Mouse (Mus musculus) embryonic facial prominence, embryonic 11.5 days (tissue): ENCODE measurements around the gene Rassf3. TPM values are rescaled to one million over a fixed set of nuclear protein-coding genes. Genes with fewer than 3 reads are reported as not detected.
A peak's percentile ranks its signal among the peaks of the same experiment; 100 is the strongest.

Source experiments
- ATAC-seq: fragments of 200-750 bp; cut with Nextera tagmentation; replicated peaks from 2 replicates; pipeline ENCODE4 v1.8.0; 2017; ENCODE audit warnings: low read depth; ENCODE audit not compliant: insufficient number of reproducible peaks, low FRiP score, low TSS enrichment
- DNase-seq: peaks from one replicate; pipeline ENCODE4 v3.0.0-alpha.2; 2015; ENCODE audit warnings: low spot score
- H3K27ac ChIP-seq: fragments of 300-500 bp; sonication (generic); replicated peaks from 2 replicates; pipeline ENCODE4 v1.5.1; 2014; ENCODE audit warnings: mild to moderate bottlenecking, low read depth, low read length, control low read depth
- H3K27me3 ChIP-seq: fragments of 300-500 bp; sonication (generic); 2 replicates; pipeline ENCODE4 v1.6.1; 2014; ENCODE audit warnings: mild to moderate bottlenecking, low read length, moderate library complexity, mixed read lengths; ENCODE audit not compliant: control insufficient read depth, insufficient read depth
- H3K36me3 ChIP-seq: fragments of 300-500 bp; sonication (generic); replicated peaks from 2 replicates; pipeline ENCODE4 v1.6.1; 2014; ENCODE audit warnings: low read depth, mild to moderate bottlenecking, low read length, moderate library complexity, mixed read lengths; ENCODE audit not compliant: control insufficient read depth, insufficient read depth
- H3K4me1 ChIP-seq: fragments of 300-500 bp; sonication (generic); 2 replicates; pipeline ENCODE4 v1.6.1; 2014; ENCODE audit warnings: low read length, mixed read lengths; ENCODE audit not compliant: control insufficient read depth, insufficient read depth
- H3K4me2 ChIP-seq: fragments of 300-500 bp; sonication (generic); 2 replicates; pipeline ENCODE4 v1.6.1; 2014; ENCODE audit warnings: low read depth, mild to moderate bottlenecking, control low read depth, low read length, moderate library complexity
- H3K4me3 ChIP-seq: fragments of 300-500 bp; sonication (generic); 2 replicates; pipeline ENCODE4 v1.5.1; 2014; ENCODE audit warnings: low read depth, low read length, control low read depth
- H3K9ac ChIP-seq: fragments of 300-500 bp; sonication (generic); replicated peaks from 2 replicates; pipeline ENCODE4 v1.6.1; 2014; ENCODE audit warnings: mild to moderate bottlenecking, control low read depth, low read length
- H3K9me3 ChIP-seq: fragments of 300-500 bp; sonication (generic); replicated peaks from 2 replicates; pipeline ENCODE4 v1.6.1; 2016; ENCODE audit warnings: mild to moderate bottlenecking, low read length, inconsistent platforms, mixed read lengths; ENCODE audit not compliant: control insufficient read depth
- WGBS: fragments of 180-500 bp; shearing (Covaris S2); extraction: QIAGEN DNeasy Blood & Tissue Kit; methylation state at CpG from one replicate; pipeline ENCODE4 v1.1.7; 2014; 5-methylcytosine and 5-hydroxymethylcytosine counted together
- polyA plus RNA-seq: library from polyadenylated mRNA; unstranded; fragments of >200 nt; fragmentation: Nextera tagmentation; extraction: Ambion mirVana; gene quantifications from 2 replicates; pipeline ENCODE4 v1.2.1, GENCODE M21; 2014

Rassf3 gene
- polyA plus RNA-seq, 1 experiment from 2014 or later = 21.4 TPM

DNA sequence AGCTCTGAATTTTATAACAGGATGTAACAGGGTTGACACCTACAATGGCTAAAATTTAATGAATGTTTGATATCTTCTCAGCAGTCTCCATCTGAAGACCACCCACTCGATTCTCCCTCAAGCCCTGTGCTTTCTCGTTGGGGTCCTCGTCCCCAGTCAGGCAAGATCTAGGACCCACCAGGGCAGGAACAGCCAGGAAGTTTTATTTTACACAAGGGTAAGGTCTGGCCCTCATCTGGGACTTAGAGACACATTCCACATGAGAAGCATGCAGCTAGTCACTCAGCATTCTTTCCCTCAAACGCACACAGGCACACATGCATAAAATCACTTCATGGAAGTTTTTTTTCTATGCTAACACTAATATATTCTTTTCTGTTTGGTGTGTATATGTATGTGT lies 39.5 kb downstream of the Rassf3 start:
- 31% methylated on average over 4 of the region's 4 CpGs for WGBS
- no peak overlapping the region for H3K4me2 ChIP-seq

DNA sequence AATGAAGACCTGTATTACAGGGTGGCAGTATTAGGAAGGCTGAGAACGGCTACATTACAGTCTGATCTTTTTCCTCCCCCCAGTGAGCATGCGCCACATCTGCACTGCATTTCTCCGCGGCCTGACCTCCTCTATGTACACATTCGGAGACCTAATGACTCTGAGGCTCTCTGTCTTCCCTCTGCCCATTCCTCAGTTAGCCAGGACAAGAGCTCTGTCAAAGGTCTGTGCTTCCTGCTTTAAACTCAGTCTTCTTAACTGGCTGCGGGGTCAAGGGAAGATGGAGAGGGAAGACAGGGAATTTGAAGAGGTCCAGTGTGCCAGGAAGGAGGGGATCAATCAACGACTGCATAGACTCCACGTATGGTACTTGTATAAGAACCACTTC lies 39.9 kb downstream of the Rassf3 start:
- Histone ChIP-seq H3K4me3 (no peak overlapping the region), H3K4me2 (no peak overlapping the region), H3K9me3 (no peaks in the 10 kb centered on the region), H3K4me1 (peaks cover 5% of the 10 kb centered on the region), H3K27ac (peak overlapping the region; percentile 69), H3K27me3 (no peaks in the 10 kb centered on the region), H3K36me3 (no peaks in the 10 kb centered on the region), H3K9ac (no peak overlapping the region)
- ATAC-seq (no peak; the same call in 1 of the 2 replicates), DNase-seq (peak; percentile 70)
- 18% methylated on average over 8 of the region's 8 CpGs for WGBS

More for the DNA sequence above, 39.5 kb downstream of the Rassf3 start:
- DNase-seq (peak; percentile 45), ATAC-seq (no peak)
- no peaks in the 10 kb centered on the region for H3K9me3 ChIP-seq
- H3K36me3 ChIP-seq = no peaks in the 10 kb centered on the region
- peaks cover 5% of the 10 kb centered on the region for H3K4me1 ChIP-seq
- H3K27ac ChIP-seq = peak overlapping the region; percentile 69
- H3K27me3 ChIP-seq = no peaks in the 10 kb centered on the region
- H3K4me3 ChIP-seq = no peak overlapping the region
- no peak overlapping the region for H3K9ac ChIP-seq

DNA sequence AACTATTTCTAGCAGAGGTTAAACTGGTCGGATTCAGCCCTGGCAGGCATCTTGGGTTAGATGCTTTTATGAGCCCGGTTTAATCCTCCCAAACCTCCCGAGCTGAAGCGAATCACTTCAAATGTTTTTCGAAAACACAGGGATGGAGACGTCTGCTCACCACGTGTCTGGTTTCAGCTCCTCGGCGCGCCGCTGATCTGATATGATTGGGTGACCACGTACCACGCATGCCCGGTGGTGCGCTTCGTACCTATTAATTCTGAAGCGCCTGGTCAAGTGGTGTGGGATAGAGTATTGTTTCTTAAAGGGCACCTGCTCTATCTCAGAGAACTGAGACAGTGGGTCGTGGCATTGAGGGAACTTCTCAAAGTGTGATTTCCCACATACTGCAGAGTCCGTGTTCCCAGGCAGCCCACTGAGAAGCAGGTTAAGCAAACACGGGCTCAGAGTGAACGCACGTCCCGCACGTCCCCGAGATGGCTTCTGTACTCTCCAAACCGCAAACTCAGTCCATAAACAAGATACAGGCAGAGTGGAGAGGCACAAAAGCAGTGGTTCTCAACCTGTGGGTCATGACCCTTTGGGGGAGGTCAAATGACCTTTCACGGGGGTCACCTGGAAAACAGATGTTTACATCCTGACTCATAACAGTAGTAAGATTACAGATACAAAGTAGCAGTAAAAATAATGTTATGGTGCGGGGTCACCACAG lies 40.4 kb downstream of the Rassf3 start:
- no peaks in the 10 kb centered on the region for H3K36me3 ChIP-seq
- DNase-seq (peak; percentile 62), ATAC-seq (no peak)
- H3K4me1 ChIP-seq = peaks cover 7% of the 10 kb centered on the region
- no peaks in the 10 kb centered on the region for H3K27me3 ChIP-seq
- H3K27ac ChIP-seq = 0 out of 2 replicates have a peak overlapping the region, but pooled peaks have one; percentile 5
- no peak overlapping the region for H3K9ac ChIP-seq
- H3K9me3 ChIP-seq = no peaks in the 10 kb centered on the region
- WGBS = 29% methylated on average over 28 of the region's 28 CpGs
- H3K4me2 ChIP-seq = peak overlapping the region; percentile 10; the same call in 1 of the 2 replicates
- H3K4me3 ChIP-seq = no peak overlapping the region

DNA sequence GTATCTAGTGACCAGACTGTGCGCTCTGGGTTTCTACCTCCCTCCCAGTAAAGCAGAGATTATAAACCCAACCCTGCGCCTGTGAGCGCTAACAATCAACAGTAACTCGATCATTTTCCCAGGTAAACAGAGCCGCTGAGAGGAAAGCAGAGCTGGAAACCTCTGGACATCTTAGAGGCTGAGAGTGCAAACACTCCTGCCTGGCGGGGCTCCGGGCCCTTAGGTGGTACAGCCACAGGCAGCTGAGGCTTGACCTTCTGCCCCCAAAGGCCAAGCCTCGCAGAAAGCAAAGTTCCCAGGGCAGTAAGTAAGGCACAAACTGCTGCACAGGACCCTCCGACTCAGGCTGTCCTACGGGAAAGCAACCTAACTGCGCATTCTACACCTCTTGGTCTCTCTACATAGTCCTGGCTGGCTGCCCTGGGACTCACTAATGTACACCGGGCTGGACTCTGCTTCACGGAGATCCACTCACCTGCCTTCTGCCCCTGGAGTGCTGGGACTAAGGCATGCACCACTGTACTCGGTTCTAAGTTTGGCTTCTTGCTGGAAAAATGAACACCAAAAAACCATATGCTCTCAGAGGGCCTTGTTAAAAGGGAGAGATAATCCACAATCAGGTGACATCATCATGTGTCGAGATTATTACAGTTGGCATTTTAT lies 41.6 kb downstream of the Rassf3 start:
- WGBS = 40% methylated on average over 15 of the region's 15 CpGs
- Histone ChIP-seq H3K4me3 (no peak overlapping the region), H3K27me3 (no peaks in the 10 kb centered on the region), H3K4me1 (peaks cover 18% of the 10 kb centered on the region), H3K9ac (no peak overlapping the region), H3K9me3 (no peaks in the 10 kb centered on the region), H3K27ac (0 out of 2 replicates have a peak overlapping the region, but pooled peaks have one; percentile 13), H3K4me2 (no peak overlapping the region), H3K36me3 (no peaks in the 10 kb centered on the region)
- no peak for DNase-seq
- no peak for ATAC-seq

DNA sequence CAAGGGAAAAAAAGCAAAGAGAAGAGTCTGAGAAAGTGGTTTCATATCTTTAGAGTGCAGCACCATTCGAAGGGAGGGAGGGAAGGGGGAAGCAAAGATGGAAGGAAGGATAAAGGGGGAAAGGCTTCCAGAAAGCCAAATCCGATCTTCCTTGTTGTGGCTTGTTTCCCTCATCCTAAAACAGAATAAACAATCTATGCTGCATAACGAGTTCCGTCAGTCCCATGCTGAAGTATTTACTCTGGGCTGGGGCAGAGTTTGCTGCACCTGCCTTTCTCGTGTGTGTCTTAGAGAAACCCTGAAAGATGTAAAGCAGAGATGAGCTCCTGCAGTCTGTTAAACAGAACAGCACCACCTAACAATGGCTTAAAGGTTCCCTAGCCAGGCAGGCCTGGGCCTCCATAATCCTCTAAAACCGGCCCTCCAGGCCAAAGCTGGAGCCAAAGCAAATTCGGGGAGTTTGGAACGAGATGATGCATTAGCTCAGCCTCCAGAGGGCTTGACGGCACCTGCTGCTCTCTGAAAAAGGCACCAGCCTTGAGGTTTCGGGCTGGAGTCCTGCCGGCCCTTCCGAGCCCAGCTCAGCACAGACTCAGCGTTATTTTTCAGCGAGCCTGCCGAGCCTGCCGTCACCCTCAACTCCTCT lies 43.4 kb downstream of the Rassf3 start:
- H3K4me1 ChIP-seq = peaks cover 22% of the 10 kb centered on the region
- H3K27ac ChIP-seq = no peak overlapping the region

DNA sequence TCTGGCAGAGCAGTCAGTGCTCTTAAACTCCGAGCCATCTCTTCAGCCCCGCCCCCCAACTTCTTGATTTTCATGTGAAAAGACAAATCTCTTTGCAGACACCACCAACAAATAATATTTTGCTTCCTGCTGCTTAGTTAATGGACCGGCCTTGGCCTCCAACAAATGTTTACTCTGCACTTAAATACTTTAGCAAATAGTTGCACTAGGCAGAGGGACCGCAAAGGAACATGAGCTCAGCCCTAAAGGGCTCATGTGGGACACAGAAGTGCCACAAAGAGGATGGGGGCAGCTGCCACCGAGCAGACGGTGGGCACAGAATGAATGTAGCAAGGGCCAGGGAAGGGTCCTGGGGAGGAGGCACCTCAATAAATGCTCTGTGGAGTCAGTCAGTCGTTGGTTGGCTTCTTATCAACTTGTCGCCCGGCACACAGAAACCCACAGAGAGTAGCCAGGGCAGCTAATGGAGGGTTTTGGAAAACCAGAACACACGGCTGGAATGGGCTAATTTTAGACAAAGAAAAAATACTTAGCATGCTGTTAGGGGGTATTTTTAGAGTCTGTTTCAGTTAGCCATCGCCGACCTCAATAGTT lies 44.0 kb downstream of the Rassf3 start:
- H3K9me3 ChIP-seq = no peaks in the 10 kb centered on the region
- ATAC-seq (no peak), DNase-seq (no peak)
- H3K27ac ChIP-seq = no peak overlapping the region
- WGBS = 54% methylated on average over 12 of the region's 12 CpGs
- H3K4me1 ChIP-seq = peaks cover 22% of the 10 kb centered on the region
- no peak overlapping the region for H3K4me2 ChIP-seq
- no peak overlapping the region for H3K4me3 ChIP-seq
- no peaks in the 10 kb centered on the region for H3K27me3 ChIP-seq
- H3K9ac ChIP-seq = no peak overlapping the region
- H3K36me3 ChIP-seq = no peaks in the 10 kb centered on the region

More for the DNA sequence above, 43.4 kb downstream of the Rassf3 start:
- DNase-seq (peak; percentile 25), ATAC-seq (no peak)
- no peaks in the 10 kb centered on the region for H3K9me3 ChIP-seq
- H3K9ac ChIP-seq = no peak overlapping the region
- 42% methylated on average over 16 of the region's 16 CpGs for WGBS
- H3K36me3 ChIP-seq = no peaks in the 10 kb centered on the region
- no peak overlapping the region for H3K4me3 ChIP-seq
- H3K27me3 ChIP-seq = no peaks in the 10 kb centered on the region
- H3K4me2 ChIP-seq = no peak overlapping the region

DNA sequence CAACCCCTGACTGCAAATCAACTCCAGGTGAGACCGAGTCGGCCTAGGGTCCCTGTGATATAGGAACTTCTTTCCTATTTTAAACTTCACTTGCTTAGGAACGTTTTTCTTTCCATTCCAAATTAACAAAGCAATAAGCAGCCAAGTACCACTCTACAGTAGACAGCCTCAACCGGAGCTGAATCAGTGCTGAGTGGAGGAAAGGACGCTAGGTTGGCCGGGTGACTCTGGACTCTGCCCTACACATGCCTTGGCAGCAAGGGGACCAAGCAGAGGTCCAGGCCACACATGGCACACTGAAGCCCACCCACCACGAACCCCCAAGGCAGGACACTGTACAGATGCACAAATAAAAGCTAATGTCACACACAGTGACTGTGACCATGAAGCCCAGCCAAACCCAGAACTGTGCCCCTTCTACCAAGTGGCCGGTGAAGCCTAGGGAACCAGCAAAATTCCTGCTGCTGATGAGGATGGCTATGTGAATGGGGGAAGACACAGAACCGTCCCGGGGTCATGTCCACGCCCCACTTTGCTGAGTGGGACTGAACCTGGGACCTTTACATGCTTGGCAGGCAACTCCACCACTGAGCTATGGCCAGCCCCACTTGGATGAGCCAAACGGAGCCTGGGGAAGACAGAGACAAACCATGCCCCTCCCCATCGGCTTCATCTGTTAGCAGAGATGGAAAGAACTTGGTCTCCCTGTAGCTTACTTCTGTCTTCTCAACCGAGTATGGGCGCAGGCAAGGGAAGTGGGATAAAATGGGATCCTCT lies 45.2 kb downstream of the Rassf3 start:
- H3K4me3 ChIP-seq = no peak overlapping the region
- no peaks in the 10 kb centered on the region for H3K36me3 ChIP-seq
- no peak overlapping the region for H3K4me2 ChIP-seq
- DNase-seq (no peak), ATAC-seq (no peak)
- no peaks in the 10 kb centered on the region for H3K9me3 ChIP-seq
- H3K9ac ChIP-seq = no peak overlapping the region
- H3K27ac ChIP-seq = peak overlapping the region; percentile 70; the same call in 1 of the 2 replicates
- H3K4me1 ChIP-seq = peaks cover 22% of the 10 kb centered on the region
- 67% methylated on average over 15 of the region's 15 CpGs for WGBS
- no peaks in the 10 kb centered on the region for H3K27me3 ChIP-seq
